Comparison of ENCODE assay signal across 8 mouse cellular contexts in genomic region chr12:45013246-45013756, GRCm38 (mm10).
DNase-seq lines count a peak whose midpoint lies in the region; ATAC-seq and TF ChIP-seq lines count a peak whose summit lies in the region.

No protein-coding gene starts in this region.

- no peak overlapping the region for H3K4me2 ChIP-seq in hindbrain, embryonic 16.5 days (ENCODE audit: low read length)
- H3K4me2 ChIP-seq in lung, embryonic 14.5 days, result no peak overlapping the region
- H3K4me2 ChIP-seq in stomach, embryonic 16.5 days (ENCODE audit: low read depth, low read length), result no peak overlapping the region

- no peaks in the 10 kb centered on the region for H3K9me3 ChIP-seq in hindbrain, embryonic 16.5 days (ENCODE audit: control insufficient read depth, low read length)
- no peaks in the 10 kb centered on the region for H3K9me3 ChIP-seq in lung, embryonic 14.5 days (ENCODE audit: low read depth, low read length)
- no peaks in the 10 kb centered on the region for H3K9me3 ChIP-seq in stomach, embryonic 16.5 days (replicated peaks; ENCODE audit: control insufficient read depth, low read length)

- ATAC-seq in hindbrain, embryonic 16.5 days, result peak; percentile 86
- ATAC-seq in lung, embryonic 14.5 days (ENCODE audit: insufficient read depth), result peak; percentile 70
- ATAC-seq in stomach, embryonic 16.5 days (ENCODE audit: insufficient read depth, low FRiP score), result peak; percentile 83
- ATAC-seq in inflammation-experienced regulatory T-cells, adult 6 months, result no peak

- WGBS in hindbrain, embryonic 16.5 days, result 44% methylated on average over 5 of the region's 5 CpGs
- WGBS in lung, embryonic 14.5 days, result 38% methylated on average over 5 of the region's 5 CpGs
- 43% methylated on average over 5 of the region's 5 CpGs for WGBS in stomach, embryonic 16.5 days

- H3K9ac ChIP-seq in hindbrain, embryonic 16.5 days (ENCODE audit: low read depth, low read length), result no peak overlapping the region
- H3K9ac ChIP-seq in lung, embryonic 14.5 days, result no peak overlapping the region
- H3K9ac ChIP-seq in stomach, embryonic 16.5 days (ENCODE audit: low read length), result no peak overlapping the region

- no peak for TF ChIP-seq CTCF in lung, embryonic 14.5 days (IDR thresholded peaks at IDR 0.05; ENCODE audit: low read depth)

- peak; percentile 37 for DNase-seq in kidney, postnatal 10 days
- no peak for DNase-seq in kidney, postnatal 25 days
- DNase-seq in frontal cortex, postnatal 10 days (ENCODE audit: low spot score in 2 of 2), result peak; percentile 50 to 69
- peak; percentile 64 for DNase-seq in lung, embryonic 14.5 days
- no peak for DNase-seq in cerebellum, adult 18-20 months

- no peak overlapping the region for H3K4me3 ChIP-seq in hindbrain, embryonic 16.5 days (ENCODE audit: low read length)
- no peak overlapping the region for H3K4me3 ChIP-seq in lung, embryonic 14.5 days (ENCODE audit: low read depth, low read length)
- H3K4me3 ChIP-seq in stomach, embryonic 16.5 days (replicated peaks; ENCODE audit: low read length), result no peak overlapping the region

- no peak overlapping the region; the same call in 1 of the 2 replicates for H3K27ac ChIP-seq in hindbrain, embryonic 16.5 days (ENCODE audit: low read depth, low read length)
- H3K27ac ChIP-seq in lung, embryonic 14.5 days (ENCODE audit: low read depth), result peak overlapping the region; percentile 54
- H3K27ac ChIP-seq in stomach, embryonic 16.5 days (ENCODE audit: low read length), result peak overlapping the region; percentile 57

- H3K36me3 ChIP-seq in hindbrain, embryonic 16.5 days (ENCODE audit: control insufficient read depth, insufficient read depth, low read length), result no peaks in the 10 kb centered on the region
- H3K36me3 ChIP-seq in lung, embryonic 14.5 days (ENCODE audit: insufficient read depth), result no peaks in the 10 kb centered on the region
- H3K36me3 ChIP-seq in stomach, embryonic 16.5 days (ENCODE audit: control insufficient read depth, insufficient read depth, low read length), result no peaks in the 10 kb centered on the region

- H3K27me3 ChIP-seq in hindbrain, embryonic 16.5 days (replicated peaks; ENCODE audit: control insufficient read depth, insufficient read depth, low read length), result no peaks in the 10 kb centered on the region
- H3K27me3 ChIP-seq in lung, embryonic 14.5 days (ENCODE audit: insufficient read depth, low read length), result no peaks in the 10 kb centered on the region
- no peaks in the 10 kb centered on the region for H3K27me3 ChIP-seq in stomach, embryonic 16.5 days (ENCODE audit: control insufficient read depth, insufficient read depth, low read length)

- peaks cover 8% of the 10 kb centered on the region; the same call in 1 of the 2 replicates for H3K4me1 ChIP-seq in hindbrain, embryonic 16.5 days (ENCODE audit: control insufficient read depth, insufficient read depth, low read depth, low read length)
- no peaks in the 10 kb centered on the region for H3K4me1 ChIP-seq in lung, embryonic 14.5 days (ENCODE audit: insufficient read depth)
- H3K4me1 ChIP-seq in stomach, embryonic 16.5 days (ENCODE audit: control insufficient read depth, insufficient read depth, low read length), result peaks cover 13% of the 10 kb centered on the region; the same call in 1 of the 2 replicates

Comparison
In these comparisons a context has a peak if more than half of its experiments do, and no peak if none do; other contexts are left out.
1. DNase-seq: peak in kidney, postnatal 10 days (single experiment), frontal cortex, postnatal 10 days (2 of 2) and lung, embryonic 14.5 days (single experiment); none in kidney, postnatal 25 days (0 of 2) and cerebellum, adult 18-20 months (0 of 2).